Mouse (Mus musculus) bone marrow macrophage, adult 2 months (primary cell): ENCODE measurements around the gene Exoc5. TPM values are rescaled to one million over a fixed set of nuclear protein-coding genes. Genes with fewer than 3 reads are reported as not detected.

ENCODE experiments used
- H3K27ac ChIP-seq: 2 replicates; pipeline ENCODE4 v1.5.1; 2012; ENCODE audit warnings: low read depth, low read length; ENCODE audit not compliant: insufficient read depth
- H3K4me1 ChIP-seq: 2 replicates; pipeline ENCODE4 v1.6.1; 2012; ENCODE audit warnings: low read length; ENCODE audit not compliant: control insufficient read depth, insufficient read depth
- H3K4me3 ChIP-seq: 2 replicates; pipeline ENCODE4 v1.5.1; 2012; ENCODE audit warnings: mild to moderate bottlenecking, low read length, moderate library complexity; ENCODE audit not compliant: insufficient read depth
- CTCF ChIP-seq: IDR thresholded peaks from 2 replicates; pipeline ENCODE4 v1.5.1; 2012; ENCODE audit warnings: low read depth, mild to moderate bottlenecking, low read length, moderate library complexity
- POLR2A ChIP-seq: IDR thresholded peaks from 2 replicates; pipeline ENCODE4 v1.6.1; 2012; ENCODE audit warnings: mild to moderate bottlenecking, low read depth, low read length, borderline replicate concordance
- polyA plus RNA-seq: library from polyadenylated mRNA; stranded (reverse); fragments of >200 nt; gene quantifications from 2 replicates; pipeline ENCODE4 v1.2.4, GENCODE M21; 2012; ENCODE audit not compliant: missing spikeins, insufficient read depth, insufficient read length

Exoc5 gene
- polyA plus RNA-seq, 1 experiment = 46.2 TPM

DNA sequence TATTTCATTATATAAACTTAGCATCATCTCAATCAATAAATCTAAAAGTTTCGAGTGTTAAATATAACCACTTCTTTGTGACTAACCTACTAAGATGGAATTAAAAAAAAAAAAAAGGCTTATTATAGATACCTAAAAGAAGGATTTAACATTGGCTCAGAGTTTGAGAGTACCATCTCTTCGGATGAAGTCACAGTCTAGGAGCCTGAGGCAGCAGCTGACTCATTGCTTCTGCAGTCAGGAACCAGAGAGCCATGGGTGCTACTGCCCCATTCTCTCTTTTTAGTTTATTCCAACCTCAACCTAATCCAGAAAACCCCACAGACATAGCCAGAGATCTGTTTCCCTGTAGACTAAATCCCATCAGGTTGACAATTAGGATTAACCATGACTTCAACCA is 6.4 kb upstream of the Exoc5 start:
- no peak for TF ChIP-seq POLR2A
- TF ChIP-seq CTCF = no peak

GRCm38 (mm10) chr14:49065529-49066273 is 752 bp downstream of the Exoc5 start, which contains the start of gene Ap5m1:
Ap5m1 (plus strand) TSS chr14:49066097.
- peak within 1 kb of the TSS; percentile 78 for H3K27ac ChIP-seq
- H3K4me1 ChIP-seq = peaks cover 11% of the 10 kb centered on the region; the same call in 1 of the 2 replicates
- H3K4me3 ChIP-seq = peak within 1 kb of the TSS; percentile 97
- TF ChIP-seq POLR2A (no peak), CTCF (no peak)

More for the DNA sequence above, 6.4 kb upstream of the Exoc5 start:
- H3K27ac ChIP-seq = no peak overlapping the region
- H3K4me3 ChIP-seq = no peak overlapping the region
- peaks cover 2% of the 10 kb centered on the region; the same call in 1 of the 2 replicates for H3K4me1 ChIP-seq

- H3K27ac ChIP-seq = peak overlapping the region; percentile 21; the same call in 1 of the 2 replicates
- peaks cover 11% of the 10 kb centered on the region; the same call in 1 of the 2 replicates for H3K4me1 ChIP-seq
- no peak overlapping the region for H3K4me3 ChIP-seq
- TF ChIP-seq POLR2A (no peak), CTCF (no peak)
Observed at GRCm38 (mm10) chr14:49063838-49064237, 2.6 kb downstream of the Exoc5 start.

- Histone ChIP-seq H3K4me1 (no peaks in the 10 kb centered on the region), H3K27ac (no peak overlapping the region), H3K4me3 (no peak overlapping the region)
- no peak for TF ChIP-seq CTCF
- TF ChIP-seq POLR2A = no peak
Observed at GRCm38 (mm10) chr14:49049492-49049891, 17.0 kb downstream of the Exoc5 start.

DNA sequence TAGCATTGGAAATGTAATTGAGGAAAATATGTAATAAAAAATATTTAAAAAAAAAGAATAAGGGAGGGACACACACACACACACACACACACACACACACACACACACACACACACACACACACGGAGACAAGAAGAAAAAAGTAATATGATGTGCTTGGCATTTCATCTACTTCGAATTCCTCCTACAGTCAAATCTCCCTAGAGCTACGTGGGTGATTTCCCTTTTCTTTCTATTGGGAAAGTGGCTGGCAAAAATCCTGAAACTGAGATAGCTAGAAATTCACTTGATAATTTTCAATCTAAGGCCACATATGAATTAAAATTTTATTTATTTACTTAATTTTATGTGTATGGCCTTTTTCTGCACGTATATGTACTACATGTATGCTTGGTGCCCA is 20.8 kb downstream of the Exoc5 start:
- Histone ChIP-seq H3K4me3 (no peak overlapping the region), H3K27ac (no peak overlapping the region), H3K4me1 (0 out of 2 replicates have a peak, but pooled peaks cover 2% of the 10 kb centered on the region)
- TF ChIP-seq CTCF (no peak), POLR2A (no peak)

DNA sequence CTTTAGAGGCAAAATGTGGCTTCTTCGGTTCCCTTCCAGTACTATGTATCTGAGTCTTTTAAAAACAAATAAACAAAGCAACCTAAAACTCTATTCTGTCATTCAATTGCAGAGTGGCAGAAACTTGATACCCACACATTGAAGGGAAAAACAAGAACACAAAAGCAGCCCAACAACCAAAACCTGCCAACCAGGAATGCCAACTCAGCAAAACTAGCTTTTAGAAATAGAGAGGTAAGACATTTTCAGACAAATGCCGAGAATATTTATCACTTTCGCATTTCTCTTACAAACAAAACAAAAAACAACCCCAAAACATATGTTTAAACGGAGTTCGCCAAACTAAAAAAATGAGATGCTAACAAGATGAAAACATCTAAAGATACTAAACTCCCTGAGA is 37.5 kb downstream of the Exoc5 start:
- no peak overlapping the region for H3K4me3 ChIP-seq
- H3K27ac ChIP-seq = no peak overlapping the region
- TF ChIP-seq POLR2A (no peak), CTCF (no peak)
- no peaks in the 10 kb centered on the region for H3K4me1 ChIP-seq

- no peaks in the 10 kb centered on the region for H3K4me1 ChIP-seq
- H3K27ac ChIP-seq = no peak overlapping the region
- H3K4me3 ChIP-seq = no peak overlapping the region
- TF ChIP-seq POLR2A = no peak
Observed at GRCm38 (mm10) chr14:49027779-49028368, 38.6 kb downstream of the Exoc5 start.

DNA sequence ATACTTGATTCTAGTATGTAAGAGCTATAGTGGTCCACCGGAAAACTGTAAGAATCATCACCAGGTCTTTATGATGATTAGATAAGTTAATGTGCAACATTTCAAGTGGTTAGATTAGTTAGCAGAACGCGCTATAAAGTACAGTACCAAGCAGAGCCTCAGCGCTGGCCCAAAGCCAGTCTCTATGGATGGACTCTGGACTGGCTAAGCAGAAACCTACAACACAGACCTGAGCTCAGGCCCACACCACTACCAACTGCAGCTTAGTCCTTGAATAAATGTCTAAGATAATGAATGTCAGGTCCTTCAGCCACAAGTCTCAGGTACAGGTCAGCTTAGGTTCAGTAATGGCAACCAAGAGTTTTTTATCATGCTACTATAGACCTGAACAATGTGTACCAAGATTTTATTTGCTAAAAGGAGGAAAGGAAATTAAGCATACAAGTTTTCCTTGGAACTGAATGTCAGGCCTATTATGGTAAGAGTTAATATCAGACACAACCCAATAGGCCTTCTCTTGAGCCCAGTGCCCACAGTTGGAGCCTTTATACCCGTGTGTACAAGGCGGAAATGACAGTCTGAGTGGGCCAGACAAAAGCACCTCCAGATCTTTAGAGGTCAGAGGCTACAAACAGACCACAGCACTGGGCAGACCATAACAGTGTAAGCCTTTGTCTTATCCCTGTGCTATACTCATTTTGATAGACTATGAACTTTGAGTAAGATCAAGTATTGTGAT is 39.2 kb downstream of the Exoc5 start:
- H3K4me3 ChIP-seq = no peak overlapping the region
- TF ChIP-seq CTCF (no peak), POLR2A (no peak)
- peaks cover 2% of the 10 kb centered on the region for H3K4me1 ChIP-seq
- no peak overlapping the region for H3K27ac ChIP-seq

DNA sequence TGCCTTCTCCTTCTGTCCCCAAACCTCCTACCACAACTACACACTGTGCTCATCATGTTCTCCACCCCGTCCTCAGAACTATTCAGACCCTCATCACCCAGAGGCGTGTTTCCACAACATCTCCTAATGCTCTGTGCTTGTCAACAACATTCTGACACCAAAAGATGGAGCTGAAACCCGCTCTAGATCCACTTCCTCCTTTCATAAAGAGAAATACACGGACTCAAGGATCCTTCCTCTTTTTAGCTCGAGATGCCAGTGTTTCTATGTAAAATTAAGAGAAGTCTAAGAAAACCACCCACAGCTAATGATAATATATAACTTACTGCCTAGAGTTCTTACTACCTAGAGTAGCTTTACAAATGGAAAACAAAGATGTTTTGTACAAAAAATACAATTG is 46.7 kb downstream of the Exoc5 start:
- Histone ChIP-seq H3K4me3 (no peak overlapping the region), H3K4me1 (peaks cover 6% of the 10 kb centered on the region), H3K27ac (no peak overlapping the region)
- TF ChIP-seq POLR2A (no peak), CTCF (no peak)
